Mouse (Mus musculus): ENCODE data around the gene Tyro3. TPM values are rescaled to one million over a fixed set of nuclear protein-coding genes. Genes with fewer than 3 reads are reported as not detected.
A peak's percentile ranks its signal among the peaks of the same experiment; 100 is the strongest.

Tyro3 gene
- total RNA-seq, 2 experiments from 2014 or later: 1.8 to 3.6 TPM

DNA sequence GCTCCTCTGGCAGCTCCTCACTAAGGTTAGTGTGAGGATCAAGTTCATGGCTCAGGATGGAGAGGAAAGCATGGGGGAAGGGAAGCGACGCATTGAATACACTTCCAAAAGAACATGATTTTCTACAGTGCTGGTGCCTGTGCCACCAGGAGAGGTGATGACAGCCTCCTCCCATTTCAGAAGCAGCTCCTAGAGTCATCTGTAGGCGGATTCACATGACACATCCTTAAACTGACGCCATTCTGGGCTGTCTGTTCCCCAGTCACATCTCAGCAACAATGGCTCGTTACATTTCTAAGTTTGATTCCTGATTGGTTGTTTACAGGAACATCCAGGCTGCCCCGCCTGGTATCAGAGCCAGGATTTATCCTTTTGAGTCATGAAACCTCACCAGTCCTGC is 44.5 kb downstream of the Tyro3 start:
- intact Hi-C loops (cut with DNase I; ENCODE audit: low total_unique reads): no loop called here
- DNase-seq: no peak

DNA sequence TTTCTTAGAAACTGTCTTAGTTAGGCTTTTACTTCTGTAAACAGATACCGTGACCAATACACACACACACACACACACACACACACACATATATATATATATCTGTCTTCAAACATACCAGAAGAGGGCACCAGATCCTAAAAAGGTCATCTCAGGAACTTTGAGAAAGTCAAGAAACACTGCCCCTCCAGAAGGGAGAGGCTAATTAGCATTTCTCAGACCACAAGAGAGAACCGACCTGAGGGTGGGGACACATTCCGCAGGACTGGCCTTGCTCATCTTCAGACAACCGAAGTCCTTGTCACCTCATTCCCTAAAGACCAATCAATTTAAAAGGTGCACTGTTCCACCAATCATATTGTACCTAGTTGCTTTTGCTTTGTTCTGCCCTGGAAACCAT is 46.0 kb downstream of the Tyro3 start:
- intact Hi-C loops (cut with DNase I; ENCODE audit: low total_unique reads): no loop called here
- no peak for DNase-seq

DNA sequence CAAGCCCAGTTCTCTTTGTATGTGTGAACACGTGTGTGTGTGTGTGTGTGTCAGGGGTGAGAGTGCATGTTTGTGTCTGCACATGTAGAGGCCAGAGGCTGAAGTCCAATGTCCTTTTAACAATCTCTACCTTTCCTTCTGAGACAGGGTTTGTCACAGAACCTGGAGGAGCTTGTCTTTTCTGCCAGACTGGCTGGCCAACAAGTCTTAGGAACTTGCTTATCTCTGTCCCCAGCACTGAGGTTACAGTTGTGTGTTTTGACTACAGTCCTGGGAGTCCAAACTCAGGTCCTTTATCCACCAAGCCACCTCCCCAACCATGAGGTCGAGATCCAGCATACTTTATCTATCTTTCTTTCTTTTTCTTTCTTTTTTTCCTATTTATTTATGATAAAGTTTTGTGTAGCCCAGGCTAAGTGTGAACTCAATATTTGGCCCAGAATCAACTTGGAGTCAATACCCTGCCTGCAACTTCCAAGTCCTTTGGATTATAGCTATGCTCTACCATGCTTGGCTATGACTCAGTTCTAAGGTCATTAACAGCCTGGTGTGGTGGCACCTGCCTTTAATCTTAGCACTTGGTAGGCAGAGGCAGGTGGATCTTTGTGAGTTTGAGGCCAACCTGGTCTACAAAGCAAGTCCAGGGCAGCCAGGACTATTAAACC is 48.5 kb downstream of the Tyro3 start:
- no peak for DNase-seq
- intact Hi-C loops (cut with DNase I; ENCODE audit: low total_unique reads): no loop called here

DNA sequence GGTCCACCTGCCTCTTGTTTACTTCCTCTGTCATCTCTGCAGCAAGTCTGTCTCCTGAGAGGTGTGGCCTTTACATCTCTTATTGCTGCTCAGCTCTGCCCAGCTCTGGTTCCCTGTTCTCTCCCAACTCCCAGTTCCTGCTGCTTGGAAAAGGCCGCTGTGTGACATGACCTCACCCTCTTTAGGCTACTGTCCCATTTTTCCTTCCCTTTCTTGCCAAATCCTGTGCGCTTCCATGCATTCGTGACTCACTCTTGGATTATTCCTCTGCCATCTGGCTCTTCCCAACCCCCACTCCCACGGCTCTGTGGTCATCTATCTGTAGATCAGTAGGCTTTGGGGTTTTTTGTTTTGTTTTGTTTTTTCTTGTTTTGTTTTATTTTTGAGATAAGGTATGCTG is 49.4 kb downstream of the Tyro3 start:
- peak; percentile 47 for DNase-seq
- intact Hi-C loops (cut with DNase I; ENCODE audit: low total_unique reads): no loop called here

DNA sequence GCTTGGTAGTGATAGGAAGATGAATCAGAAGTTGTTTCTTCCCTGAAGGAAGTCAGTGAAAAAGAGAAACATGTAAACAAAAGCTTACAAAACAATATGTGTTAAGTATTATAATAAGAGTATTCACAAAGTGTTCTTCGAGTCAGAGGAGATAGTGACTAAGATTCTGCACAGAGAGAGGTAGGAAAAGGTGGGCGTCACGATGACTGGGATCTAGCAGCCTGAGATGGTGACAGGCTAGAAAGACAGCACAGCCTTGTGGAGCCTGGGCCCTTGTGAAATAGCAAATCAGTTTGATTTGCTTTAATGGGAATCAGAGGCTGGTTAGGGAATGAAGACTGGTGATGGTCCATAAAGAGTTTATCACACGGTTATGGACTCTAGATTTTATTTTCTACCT is 56.3 kb downstream of the Tyro3 start:
- intact Hi-C loops (cut with DNase I; ENCODE audit: low total_unique reads): no loop called here
- DNase-seq: no peak

DNA sequence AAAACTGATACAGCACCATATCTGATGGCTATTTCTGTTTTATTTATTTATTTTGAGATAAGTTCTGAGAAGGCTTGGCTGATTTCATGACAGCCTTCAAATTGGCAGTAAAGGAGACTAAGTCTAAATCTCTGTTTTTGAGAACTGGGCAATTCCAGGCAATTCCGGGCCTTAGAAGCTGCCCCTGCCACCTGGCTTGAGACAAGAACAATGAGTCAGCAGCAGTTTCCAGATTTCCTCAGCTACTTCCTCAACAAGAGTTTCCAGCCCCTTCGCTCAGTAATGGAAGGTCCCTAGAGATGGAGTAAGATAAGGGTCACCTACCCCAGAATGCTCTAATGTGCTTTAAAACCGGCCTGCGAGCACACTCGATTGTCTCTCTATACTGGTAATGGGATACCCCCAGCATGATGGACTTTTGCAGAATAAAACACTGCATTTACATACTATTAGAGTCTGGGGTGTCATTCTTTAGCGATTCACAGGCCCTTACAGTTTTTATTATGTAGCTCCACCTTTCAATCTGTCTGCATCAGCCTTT is 57.8 kb downstream of the Tyro3 start:
- intact Hi-C loops (cut with DNase I; ENCODE audit: low total_unique reads): no loop called here
- no peak for DNase-seq

DNA sequence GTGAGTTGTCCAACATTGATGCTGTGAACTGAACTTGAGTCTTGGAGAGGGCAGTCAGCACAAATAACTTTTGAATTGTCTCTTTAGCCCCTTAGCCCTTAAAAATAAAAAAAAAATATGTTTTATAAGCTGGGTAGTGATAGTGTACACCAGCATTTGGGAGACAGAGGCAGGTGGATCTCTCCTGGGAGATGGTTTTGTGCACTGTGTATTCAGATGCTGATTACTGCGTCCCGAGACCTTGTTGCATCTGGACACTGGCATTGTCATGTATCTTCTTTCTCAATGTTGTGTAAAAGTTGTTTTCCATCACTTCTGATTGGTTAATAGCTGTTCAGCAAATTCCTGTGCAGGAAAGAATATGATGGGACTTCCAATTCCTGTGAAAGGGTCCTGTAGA is 59.8 kb downstream of the Tyro3 start:
- intact Hi-C loops (cut with DNase I; ENCODE audit: low total_unique reads): no loop called here
- no peak for DNase-seq

DNA sequence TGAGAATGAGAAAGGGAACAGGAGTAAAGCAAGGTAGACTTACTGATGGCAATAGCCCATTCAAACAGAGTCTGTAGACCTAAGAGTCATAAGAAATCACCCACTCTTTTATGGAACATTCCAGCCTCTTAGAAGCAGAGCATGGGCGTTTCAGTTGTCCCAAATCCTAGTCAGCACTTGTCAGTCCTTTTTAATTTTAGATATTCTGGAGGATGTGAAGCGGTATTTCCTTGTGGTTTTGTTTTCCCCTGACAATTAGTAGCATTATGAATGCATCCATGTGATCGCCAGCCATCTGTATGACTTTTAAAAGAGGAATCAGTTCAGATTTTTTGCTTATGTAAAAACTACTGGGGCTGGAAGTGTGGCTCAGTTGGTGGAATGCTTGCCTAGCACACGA is 67.0 kb downstream of the Tyro3 start:
- intact Hi-C loops (cut with DNase I; ENCODE audit: low total_unique reads): no loop called here

More for the DNA sequence above, 67.0 kb downstream of the Tyro3 start:
- no peak for DNase-seq

Other genes with a start within 250 kb of the Tyro3 start
- 1 to 10 TPM; 3.1 TPM for gene Nusap1, start 179.4 kb upstream of the Tyro3 start, total RNA-seq (2021)
- gene Oip5, start 179.3 kb upstream of the Tyro3 start, total RNA-seq (2021): 1 to 10 TPM in 1 of 2 experiments, under 1 TPM in 1; 0.82 to 1.2 TPM
- gene Ndufaf1, start 134.9 kb upstream of the Tyro3 start, total RNA-seq (2021): 10 to 100 TPM; 40.8 to 47.7 TPM
- 10 to 100 TPM; 22.3 to 23.0 TPM for gene Rtf1, start 122.7 kb upstream of the Tyro3 start, total RNA-seq (2021)
- under 1 TPM in 1 of 2 experiments, not detected in 1; 0.20 TPM for gene Itpka, start 55.4 kb upstream of the Tyro3 start, total RNA-seq (2021)
- not detected for gene Ltk, start 37.3 kb upstream of the Tyro3 start, total RNA-seq (2021)
- gene Rpap1, start 10.2 kb upstream of the Tyro3 start, total RNA-seq (2021): 10 to 100 TPM; 12.7 to 12.9 TPM
- 10 to 100 TPM; 30.3 to 33.9 TPM for gene Mga, start 99.5 kb downstream of the Tyro3 start, total RNA-seq (2021)
- gene Mapkbp1, start 175.0 kb downstream of the Tyro3 start, total RNA-seq (2021): 1 to 10 TPM; 6.5 to 6.7 TPM
- gene Jmjd7, start 229.8 kb downstream of the Tyro3 start, total RNA-seq (2021): 1 to 10 TPM; 3.0 to 4.7 TPM
- gene Gm28042, start 229.8 kb downstream of the Tyro3 start, total RNA-seq (2021): under 1 TPM; 0.41 to 0.42 TPM
- gene Pla2g4b, start 235.7 kb downstream of the Tyro3 start, total RNA-seq (2021): under 1 TPM; 0.51 to 0.84 TPM